Mouse (Mus musculus) CD4-positive, CD25-positive, alpha-beta regulatory T cell, adult 2 months (primary cell): ENCODE results near the gene Il11.
A peak's percentile ranks its signal among the peaks of the same experiment; 100 is the strongest.
"Not testable (repeated sequence)": the region's sequence is repeated elsewhere in the genome, so short reads cannot be mapped to it uniquely, and the experiment has no call there.

Experiments
- DNase-seq: peaks from one replicate; pipeline ENCODE4 v3.0.0-alpha.2; 2012; ENCODE audit warnings: low read depth, low spot score

The Il11 gene

GRCm38 (mm10) chr7:4782759-4783158 lies at the start of gene Il11, which contains the start of gene Tmem190:
TSS of gene Il11 (minus strand) at chr7:4782859.
TSS of gene Tmem190 (plus strand) at chr7:4782937.
- no peak for DNase-seq

- no peak for DNase-seq
Observed at GRCm38 (mm10) chr7:4830476-4830875, 47.8 kb upstream of the Il11 start.

- DNase-seq: no peak
Observed at GRCm38 (mm10) chr7:4825365-4825764, 42.7 kb upstream of the Il11 start.

GRCm38 (mm10) chr7:4822162-4822907 lies 39.7 kb upstream of the Il11 start:
- DNase-seq: no peak

- DNase-seq: no peak
Observed at GRCm38 (mm10) chr7:4821690-4822089, 39.0 kb upstream of the Il11 start.

- DNase-seq: not testable (repeated sequence)
Observed at GRCm38 (mm10) chr7:4820925-4821324, 38.3 kb upstream of the Il11 start.

- DNase-seq: peak; percentile 21
Observed at GRCm38 (mm10) chr7:4816559-4816958, 33.9 kb upstream of the Il11 start.

- no peak for DNase-seq
Observed at GRCm38 (mm10) chr7:4813105-4813791, 30.6 kb upstream of the Il11 start.

- peak; percentile 99 for DNase-seq
Observed at GRCm38 (mm10) chr7:4812303-4813104, 29.8 kb upstream of the Il11 start, which contains the start of gene Ube2s. TSS of gene Ube2s (minus strand) at chr7:4812590.

- DNase-seq: peak; percentile 62
Observed at GRCm38 (mm10) chr7:4811842-4812302, 29.2 kb upstream of the Il11 start.

- not testable (repeated sequence) for DNase-seq
Observed at GRCm38 (mm10) chr7:4811131-4811530, 28.5 kb upstream of the Il11 start.

GRCm38 (mm10) chr7:4806716-4807115 lies 24.1 kb upstream of the Il11 start:
- peak; percentile 79 for DNase-seq

- no peak for DNase-seq
Observed at GRCm38 (mm10) chr7:4802247-4802646, 19.6 kb upstream of the Il11 start.

- DNase-seq: peak; percentile 68
Observed at GRCm38 (mm10) chr7:4795767-4796433, 13.2 kb upstream of the Il11 start.

- no peak for DNase-seq
Observed at GRCm38 (mm10) chr7:4794631-4795168, 12.0 kb upstream of the Il11 start.

- no peak for DNase-seq
Observed at GRCm38 (mm10) chr7:4793674-4794073, 11.0 kb upstream of the Il11 start.

GRCm38 (mm10) chr7:4793248-4793647 lies 10.6 kb upstream of the Il11 start:
- not testable (repeated sequence) for DNase-seq

- peak; percentile 97 for DNase-seq
Observed at GRCm38 (mm10) chr7:4792278-4793212, 9.9 kb upstream of the Il11 start, which contains the start of gene Rpl28. TSS of gene Rpl28 (plus strand) at chr7:4792874.

- DNase-seq: peak; percentile 58
Observed at GRCm38 (mm10) chr7:4789436-4789935, 6.8 kb upstream of the Il11 start, which contains the start of gene Tmem238. TSS of gene Tmem238 (minus strand) at chr7:4789656.
